Mouse (Mus musculus): ENCODE data around the gene Prim1. TPM values are rescaled to one million over a fixed set of nuclear protein-coding genes. Genes with fewer than 3 reads are reported as not detected.
"Not testable (repeated sequence)": the region's sequence is repeated elsewhere in the genome, so short reads cannot be mapped to it uniquely, and the experiment has no call there.

The Prim1 gene
- polyA plus RNA-seq, 1 experiment from 2014 or later = 66.1 TPM

DNA sequence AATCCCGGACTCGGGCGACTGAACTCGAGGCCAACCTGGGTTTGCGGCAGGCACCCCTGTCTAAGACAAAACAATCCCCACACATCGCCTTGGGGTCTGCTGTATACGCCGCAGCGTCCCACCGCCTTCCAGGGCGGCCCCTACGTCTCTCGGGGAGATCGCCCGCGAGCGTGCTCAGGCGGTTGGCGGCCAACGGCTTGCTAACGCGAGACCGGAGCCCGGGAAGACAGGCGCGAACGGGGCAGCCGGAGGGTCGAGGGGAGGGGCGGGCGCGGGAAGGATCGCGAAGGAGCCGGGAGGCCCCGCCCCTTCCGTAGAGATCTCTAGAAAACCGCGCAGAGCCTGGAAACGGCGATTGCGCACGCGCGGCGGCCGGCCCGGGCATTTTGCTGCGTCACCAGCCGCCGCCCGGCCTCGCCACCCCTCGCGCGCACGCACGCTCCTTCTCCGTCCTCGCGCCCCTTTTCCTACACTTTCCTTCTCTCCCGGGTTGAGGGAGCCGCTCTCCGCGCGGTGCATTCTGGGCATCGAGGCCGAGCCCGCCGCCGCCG, 43.7 kb downstream of the Prim1 start, which contains the start of gene Ptges3:
Gene Ptges3 (plus strand): TSS at position 354 of the 551 bp plus-strand sequence.
- 0% methylated on average over 63 of the region's 72 CpGs for WGBS
- peak within 1 kb of the TSS; percentile 98 for H3K27ac ChIP-seq (ENCODE audit: low read length)
- H3K4me3 ChIP-seq (ENCODE audit: low read length) = peak within 1 kb of the TSS; percentile 98
- peak within 1 kb of the TSS; percentile 88 for H3K4me2 ChIP-seq (ENCODE audit: low read depth, low read length)
- H3K36me3 ChIP-seq (ENCODE audit: control insufficient read depth, insufficient read depth, low read length) = no peaks in the 10 kb centered on the region
- ATAC-seq = peak; percentile 92
- peak within 1 kb of the TSS; percentile 96 for H3K9ac ChIP-seq (ENCODE audit: low read depth, low read length)
- no peaks in the 10 kb centered on the region for H3K27me3 ChIP-seq (replicated peaks; ENCODE audit: control insufficient read depth, insufficient read depth, low read length)
- H3K4me1 ChIP-seq (ENCODE audit: control insufficient read depth, insufficient read depth, low read length) = peaks cover 19% of the 10 kb centered on the region
- H3K9me3 ChIP-seq (ENCODE audit: control insufficient read depth, low read length) = no peaks in the 10 kb centered on the region

DNA sequence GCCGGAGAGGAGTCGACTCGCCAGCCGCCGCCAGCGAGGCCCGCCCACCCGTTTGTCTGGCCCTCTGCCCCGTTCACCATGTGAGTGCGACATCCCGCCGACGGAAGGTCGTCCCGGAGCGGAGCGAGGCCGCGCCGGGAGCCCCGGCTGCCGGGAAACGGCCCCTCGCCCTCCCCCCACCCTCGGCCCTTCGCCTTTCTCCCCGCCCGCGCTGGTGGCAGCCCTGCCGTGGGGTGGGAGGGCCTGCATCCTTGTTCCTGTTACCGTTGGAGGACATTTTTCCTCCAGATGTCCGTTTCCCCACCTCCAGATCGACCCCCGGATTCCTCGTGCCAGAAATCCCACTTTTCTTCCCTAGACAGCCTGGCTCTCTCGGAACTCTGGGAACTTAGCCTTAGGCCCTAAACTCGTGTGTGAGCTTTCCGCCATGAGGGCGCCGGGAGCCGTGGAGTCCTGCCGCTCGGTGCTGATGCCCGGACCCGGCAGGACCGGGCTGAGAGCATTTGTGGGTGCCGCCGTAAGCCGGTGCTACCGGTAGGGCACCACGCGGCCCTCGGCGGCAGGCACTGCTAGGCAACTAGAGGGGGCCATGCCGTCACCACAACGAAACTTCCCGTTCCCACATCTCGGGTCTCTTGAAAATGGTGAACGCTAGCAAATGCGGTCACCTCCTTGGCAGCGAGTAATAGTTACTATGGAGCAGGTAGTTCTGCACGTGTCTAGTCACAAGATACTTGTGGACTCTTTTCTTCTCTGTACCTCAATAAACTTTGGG, 44.4 kb downstream of the Prim1 start:
- ATAC-seq = peak; percentile 65
- peak overlapping the region; percentile 96 for H3K9ac ChIP-seq (ENCODE audit: low read depth, low read length)
- H3K27me3 ChIP-seq (replicated peaks; ENCODE audit: control insufficient read depth, insufficient read depth, low read length) = no peaks in the 10 kb centered on the region
- H3K4me3 ChIP-seq (ENCODE audit: low read length) = peak overlapping the region; percentile 98
- H3K27ac ChIP-seq (ENCODE audit: low read length) = peak overlapping the region; percentile 98
- H3K36me3 ChIP-seq (ENCODE audit: control insufficient read depth, insufficient read depth, low read length) = no peaks in the 10 kb centered on the region; the same call in 1 of the 2 replicates
- peak overlapping the region; percentile 70 for H3K4me2 ChIP-seq (ENCODE audit: low read depth, low read length)
- under 1% methylated on average over 58 of the region's 62 CpGs for WGBS
- no peaks in the 10 kb centered on the region for H3K9me3 ChIP-seq (ENCODE audit: control insufficient read depth, low read length)
- H3K4me1 ChIP-seq (ENCODE audit: control insufficient read depth, insufficient read depth, low read length) = peaks cover 19% of the 10 kb centered on the region

DNA sequence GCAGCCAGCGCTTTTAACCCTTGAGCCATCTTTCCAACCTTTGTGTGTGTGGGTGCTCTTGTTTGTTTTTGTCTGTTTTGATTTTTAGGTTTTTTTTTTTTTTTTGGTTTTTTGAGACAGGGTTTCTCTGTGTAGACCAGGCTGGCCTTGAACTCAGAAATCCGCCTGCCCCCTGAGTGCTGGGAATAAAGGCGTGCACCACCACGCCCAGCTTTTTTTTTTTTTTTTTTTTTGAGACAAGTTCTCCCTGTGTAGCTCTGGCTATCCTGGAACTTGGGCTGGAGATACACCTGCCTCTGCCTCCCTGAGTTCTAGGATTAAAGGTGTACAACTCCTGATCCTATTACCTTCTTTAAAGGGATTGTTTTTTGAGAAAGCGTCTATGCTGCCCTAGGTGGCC, 46.1 kb downstream of the Prim1 start:
- Histone ChIP-seq H3K36me3 (ENCODE audit: control insufficient read depth, insufficient read depth, low read length) (no peaks in the 10 kb centered on the region; the same call in none of the 2 replicates), H3K4me2 (ENCODE audit: low read depth, low read length) (peak overlapping the region; percentile 70), H3K9me3 (ENCODE audit: control insufficient read depth, low read length) (no peaks in the 10 kb centered on the region), H3K4me1 (ENCODE audit: control insufficient read depth, insufficient read depth, low read length) (peaks cover 19% of the 10 kb centered on the region), H3K4me3 (ENCODE audit: low read length) (peak overlapping the region; percentile 98), H3K27ac (ENCODE audit: low read length) (no peak overlapping the region), H3K9ac (ENCODE audit: low read depth, low read length) (no peak overlapping the region; the same call in 1 of the 2 replicates), H3K27me3 (replicated peaks; ENCODE audit: control insufficient read depth, insufficient read depth, low read length) (no peaks in the 10 kb centered on the region)
- ATAC-seq = no peak
- WGBS = 81% methylated on average over 5 of the region's 5 CpGs

- no peak for ATAC-seq
- Histone ChIP-seq H3K9me3 (ENCODE audit: control insufficient read depth, low read length) (no peaks in the 10 kb centered on the region), H3K4me3 (ENCODE audit: low read length) (no peak overlapping the region), H3K36me3 (ENCODE audit: control insufficient read depth, insufficient read depth, low read length) (no peaks in the 10 kb centered on the region; the same call in none of the 2 replicates), H3K4me2 (ENCODE audit: low read depth, low read length) (no peak overlapping the region), H3K4me1 (ENCODE audit: control insufficient read depth, insufficient read depth, low read length) (peaks cover 19% of the 10 kb centered on the region), H3K27me3 (replicated peaks; ENCODE audit: control insufficient read depth, insufficient read depth, low read length) (no peaks in the 10 kb centered on the region), H3K9ac (ENCODE audit: low read depth, low read length) (no peak overlapping the region), H3K27ac (ENCODE audit: low read length) (no peak overlapping the region)
- 93% methylated on average over 6 of the region's 6 CpGs for WGBS
These were observed 47.4 kb downstream of the Prim1 start for GRCm38 (mm10) chr10:128062221-128062989.

DNA sequence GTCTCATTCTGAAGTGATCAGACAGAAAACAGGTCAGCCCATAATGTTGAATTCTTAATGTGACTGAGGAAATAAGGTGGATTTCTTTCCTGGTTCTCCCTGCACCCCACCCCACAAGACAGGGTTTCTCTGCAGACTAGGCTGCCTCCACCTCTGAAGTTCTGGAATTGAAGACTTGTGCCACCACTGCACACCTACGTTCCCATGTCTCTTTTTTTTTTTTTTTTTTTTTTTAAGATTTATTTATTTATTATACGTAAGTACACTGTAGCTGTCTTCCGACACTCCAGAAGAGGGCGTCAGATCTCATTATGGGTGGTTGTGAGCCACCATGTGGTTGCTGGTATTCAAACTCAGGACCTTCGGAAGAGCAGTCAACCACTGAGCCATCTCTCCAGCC, 51.1 kb downstream of the Prim1 start:
- WGBS = 77% methylated on average over 5 of the region's 5 CpGs

DNA sequence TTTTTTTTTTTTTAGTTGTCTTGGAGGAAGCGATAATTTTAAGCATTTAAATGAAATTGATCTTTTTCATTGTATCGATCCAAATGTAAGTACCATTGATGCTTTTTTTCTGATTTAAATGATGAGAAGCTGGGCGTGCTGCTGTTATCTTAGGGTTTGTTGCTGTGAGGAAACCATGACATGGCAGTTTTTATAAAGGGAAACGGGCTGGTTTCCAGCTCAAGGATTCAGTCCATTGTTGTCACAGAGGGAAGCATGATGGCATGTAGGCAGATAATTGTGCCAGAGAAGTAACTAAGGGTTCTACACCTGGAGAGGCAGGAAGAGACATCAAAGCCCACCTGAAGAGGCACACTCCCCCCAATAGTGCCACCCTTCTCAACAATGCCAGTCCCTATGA, 54.2 kb downstream of the Prim1 start:
- H3K4me3 ChIP-seq (ENCODE audit: low read length) = no peak overlapping the region
- H3K27ac ChIP-seq (ENCODE audit: low read length) = no peak overlapping the region
- H3K9me3 ChIP-seq (ENCODE audit: control insufficient read depth, low read length) = no peaks in the 10 kb centered on the region
- WGBS = 95% methylated on average over 4 of the region's 4 CpGs
- H3K36me3 ChIP-seq (ENCODE audit: control insufficient read depth, insufficient read depth, low read length) = peaks cover 24% of the 10 kb centered on the region
- H3K4me1 ChIP-seq (ENCODE audit: control insufficient read depth, insufficient read depth, low read length) = no peaks in the 10 kb centered on the region
- no peak for ATAC-seq
- H3K27me3 ChIP-seq (replicated peaks; ENCODE audit: control insufficient read depth, insufficient read depth, low read length) = no peaks in the 10 kb centered on the region
- H3K4me2 ChIP-seq (ENCODE audit: low read depth, low read length) = no peak overlapping the region
- H3K9ac ChIP-seq (ENCODE audit: low read depth, low read length) = no peak overlapping the region

More for the DNA sequence above, 51.1 kb downstream of the Prim1 start:
- ATAC-seq = no peak
- H3K27ac ChIP-seq (ENCODE audit: low read length) = no peak overlapping the region
- H3K4me2 ChIP-seq (ENCODE audit: low read depth, low read length) = no peak overlapping the region
- H3K27me3 ChIP-seq (replicated peaks; ENCODE audit: control insufficient read depth, insufficient read depth, low read length) = no peaks in the 10 kb centered on the region
- no peaks in the 10 kb centered on the region for H3K9me3 ChIP-seq (ENCODE audit: control insufficient read depth, low read length)
- H3K4me3 ChIP-seq (ENCODE audit: low read length) = no peak overlapping the region
- H3K4me1 ChIP-seq (ENCODE audit: control insufficient read depth, insufficient read depth, low read length) = peaks cover 10% of the 10 kb centered on the region; the same call in 1 of the 2 replicates
- no peak overlapping the region for H3K9ac ChIP-seq (ENCODE audit: low read depth, low read length)
- peaks cover 16% of the 10 kb centered on the region for H3K36me3 ChIP-seq (ENCODE audit: control insufficient read depth, insufficient read depth, low read length)

DNA sequence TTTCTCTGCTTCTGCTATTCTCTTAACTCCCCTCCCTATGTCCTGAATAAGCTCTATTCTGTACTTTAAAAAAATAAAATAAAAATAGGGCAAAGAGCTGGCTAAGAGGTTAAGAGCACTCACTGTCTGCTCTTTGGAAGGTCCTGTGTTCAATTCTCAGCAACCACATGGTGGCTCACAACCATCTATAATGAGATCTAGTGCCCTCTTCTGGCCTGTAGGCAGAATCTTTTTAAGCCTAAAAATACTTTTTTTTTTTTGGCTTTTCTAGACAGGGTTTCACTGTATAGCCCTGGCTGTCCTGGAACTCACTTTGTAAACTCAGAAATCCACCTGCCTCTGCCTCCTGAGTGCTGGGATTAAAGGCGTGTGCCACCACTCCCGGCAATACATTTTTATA, 55.5 kb downstream of the Prim1 start:
- not testable (repeated sequence) for H3K9ac ChIP-seq (ENCODE audit: low read depth, low read length); H3K4me3 ChIP-seq (ENCODE audit: low read length); H3K27ac ChIP-seq (ENCODE audit: low read length); H3K4me2 ChIP-seq (ENCODE audit: low read depth, low read length); H3K9me3 ChIP-seq (ENCODE audit: control insufficient read depth, low read length); H3K4me1 ChIP-seq (ENCODE audit: control insufficient read depth, insufficient read depth, low read length); H3K27me3 ChIP-seq (replicated peaks; ENCODE audit: control insufficient read depth, insufficient read depth, low read length); ATAC-seq
- peaks cover 24% of the 10 kb centered on the region for H3K36me3 ChIP-seq (ENCODE audit: control insufficient read depth, insufficient read depth, low read length)
- 92% methylated on average over 2 of the region's 2 CpGs for WGBS

DNA sequence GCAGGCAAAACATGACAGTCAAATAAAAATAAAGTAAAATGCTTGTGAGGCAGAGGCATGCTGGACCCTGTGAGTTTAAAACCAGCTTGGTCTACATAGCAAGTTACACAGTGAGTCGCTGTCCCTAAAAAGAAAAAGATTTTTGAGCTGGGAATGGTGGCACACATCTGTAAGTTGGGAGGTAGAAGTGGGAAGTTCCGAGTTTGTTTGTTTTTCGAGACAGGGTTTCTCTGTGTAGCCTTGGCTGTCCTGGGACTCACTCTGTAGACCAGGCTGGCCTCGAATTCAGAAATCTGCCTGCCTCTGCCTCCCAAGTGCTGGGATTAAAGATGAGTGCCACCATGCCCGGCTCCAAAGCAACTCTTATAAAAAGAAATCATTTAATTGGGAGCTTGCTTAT, 63.3 kb downstream of the Prim1 start:
- not testable (repeated sequence) for H3K4me2 ChIP-seq (ENCODE audit: low read depth, low read length); H3K4me1 ChIP-seq (ENCODE audit: control insufficient read depth, insufficient read depth, low read length); H3K9ac ChIP-seq (ENCODE audit: low read depth, low read length); H3K27me3 ChIP-seq (replicated peaks; ENCODE audit: control insufficient read depth, insufficient read depth, low read length); H3K36me3 ChIP-seq (ENCODE audit: control insufficient read depth, insufficient read depth, low read length); H3K27ac ChIP-seq (ENCODE audit: low read length); H3K4me3 ChIP-seq (ENCODE audit: low read length); H3K9me3 ChIP-seq (ENCODE audit: control insufficient read depth, low read length); ATAC-seq
- 82% methylated on average over 5 of the region's 5 CpGs for WGBS
